Mouse (Mus musculus) olfactory bulb, adult 2 months (tissue): ENCODE results near the gene Pnpla1. TPM values are rescaled to one million over a fixed set of nuclear protein-coding genes. Genes with fewer than 3 reads are reported as not detected.

ENCODE experiments used
- H3K27ac ChIP-seq: fragments of 200-500 bp; 2 replicates; pipeline ENCODE4 v1.5.1; 2012; ENCODE audit warnings: low read depth, low read length; ENCODE audit not compliant: insufficient read depth
- H3K4me1 ChIP-seq: fragments of 200-500 bp; 2 replicates; pipeline ENCODE4 v1.6.1; 2012; ENCODE audit warnings: low read length; ENCODE audit not compliant: control insufficient read depth, insufficient read depth
- H3K4me3 ChIP-seq: fragments of 200-500 bp; 2 replicates; pipeline ENCODE4 v1.5.1; 2012; ENCODE audit warnings: mild to moderate bottlenecking, low read depth, low read length, moderate library complexity; ENCODE audit not compliant: insufficient read depth
- CTCF ChIP-seq: fragments of 200-500 bp; IDR thresholded peaks from 2 replicates; pipeline ENCODE4 v1.5.1; 2012; ENCODE audit warnings: low read depth, mild to moderate bottlenecking, low read length, moderate library complexity; ENCODE audit not compliant: insufficient read depth
- POLR2A ChIP-seq: fragments of 200-500 bp; IDR thresholded peaks from 2 replicates; pipeline ENCODE4 v1.6.1; 2012; ENCODE audit warnings: mild to moderate bottlenecking, low read depth, low read length, moderate library complexity; ENCODE audit not compliant: insufficient read depth
- WGBS: fragments of 180-500 bp; shearing (Covaris S2); methylation state at CpG from one replicate; pipeline ENCODE4 v1.1.7; 2018; 5-methylcytosine and 5-hydroxymethylcytosine counted together
- polyA plus RNA-seq: library from polyadenylated mRNA; stranded (reverse); fragments of >200 nt; gene quantifications from 2 replicates; pipeline ENCODE4 v1.2.4, GENCODE M21; 2012; ENCODE audit warnings: low replicate concordance; ENCODE audit not compliant: missing spikeins, insufficient read depth, insufficient read length

The Pnpla1 gene
- polyA plus RNA-seq, 1 experiment: not detected

- peak; percentile 23; the same call in 1 of the 2 replicates for TF ChIP-seq POLR2A
- TF ChIP-seq CTCF: no peak
- peak overlapping the region; percentile 96 for H3K27ac ChIP-seq
- WGBS: 11% methylated on average over 8 of the region's 8 CpGs
Measured at GRCm38 (mm10) chr17:28875316-28875715, 17.1 kb downstream of the Pnpla1 start.

GRCm38 (mm10) chr17:28876331-28876730, 18.1 kb downstream of the Pnpla1 start:
- TF ChIP-seq POLR2A (no peak), CTCF (no peak)
- Histone ChIP-seq H3K4me3 (no peak overlapping the region), H3K4me1 (peaks cover 36% of the 10 kb centered on the region), H3K27ac (no peak overlapping the region)
- 77% methylated on average over 5 of the region's 5 CpGs for WGBS

More at GRCm38 (mm10) chr17:28875316-28875715, 17.1 kb downstream of the Pnpla1 start:
- Histone ChIP-seq H3K4me3 (no peak overlapping the region), H3K4me1 (peaks cover 36% of the 10 kb centered on the region)

- peak; percentile 23; the same call in 1 of the 2 replicates for TF ChIP-seq CTCF
- no peak for TF ChIP-seq POLR2A
- H3K4me1 ChIP-seq: peaks cover 36% of the 10 kb centered on the region
- no peak overlapping the region for H3K4me3 ChIP-seq
- H3K27ac ChIP-seq: no peak overlapping the region
- 40% methylated on average over 19 of the region's 19 CpGs for WGBS
Measured at GRCm38 (mm10) chr17:28876821-28877220, 18.6 kb downstream of the Pnpla1 start.

GRCm38 (mm10) chr17:28879931-28880391, 21.8 kb downstream of the Pnpla1 start:
- peaks cover 28% of the 10 kb centered on the region for H3K4me1 ChIP-seq
- TF ChIP-seq CTCF: peak; percentile 96
- TF ChIP-seq POLR2A: no peak
- 0 out of 2 replicates have a peak overlapping the region, but pooled peaks have one; percentile 2 for H3K4me3 ChIP-seq
- WGBS: 7% methylated on average over 18 of the region's 18 CpGs
- H3K27ac ChIP-seq: no peak overlapping the region

- WGBS: 3% methylated on average over 12 of the region's 12 CpGs
- TF ChIP-seq POLR2A (no peak), CTCF (no peak)
- Histone ChIP-seq H3K4me3 (no peak overlapping the region), H3K4me1 (peaks cover 16% of the 10 kb centered on the region), H3K27ac (no peak overlapping the region)
Measured at GRCm38 (mm10) chr17:28882316-28882715, 24.1 kb downstream of the Pnpla1 start.

- Histone ChIP-seq H3K4me3 (no peak overlapping the region), H3K27ac (no peak overlapping the region), H3K4me1 (peaks cover 16% of the 10 kb centered on the region)
- WGBS: 58% methylated on average over 8 of the region's 8 CpGs
- TF ChIP-seq CTCF (no peak), POLR2A (no peak)
Measured at GRCm38 (mm10) chr17:28882810-28883209, 24.6 kb downstream of the Pnpla1 start.

- TF ChIP-seq CTCF: no peak
- no peak for TF ChIP-seq POLR2A
- Histone ChIP-seq H3K27ac (no peak overlapping the region), H3K4me3 (no peak overlapping the region), H3K4me1 (peaks cover 11% of the 10 kb centered on the region)
- 73% methylated on average over 10 of the region's 10 CpGs for WGBS
Measured at GRCm38 (mm10) chr17:28883941-28884516, 25.8 kb downstream of the Pnpla1 start.

- no peak overlapping the region for H3K4me3 ChIP-seq
- 82% methylated on average over 8 of the region's 8 CpGs for WGBS
- H3K4me1 ChIP-seq: peaks cover 3% of the 10 kb centered on the region
- no peak overlapping the region for H3K27ac ChIP-seq
- TF ChIP-seq POLR2A (no peak), CTCF (no peak)
Measured at GRCm38 (mm10) chr17:28885231-28885630, 27.0 kb downstream of the Pnpla1 start.

- peaks cover 3% of the 10 kb centered on the region for H3K4me1 ChIP-seq
- no peak for TF ChIP-seq POLR2A
- TF ChIP-seq CTCF: no peak
- no peak overlapping the region for H3K4me3 ChIP-seq
- 87% methylated on average over 8 of the region's 8 CpGs for WGBS
- H3K27ac ChIP-seq: no peak overlapping the region
Measured at GRCm38 (mm10) chr17:28886266-28886665, 28.1 kb downstream of the Pnpla1 start.
